Mouse (Mus musculus): ENCODE measurements around the gene Cubn. TPM values are rescaled to one million over a fixed set of nuclear protein-coding genes. Genes with fewer than 3 reads are reported as not detected.

Cubn gene
- total and polyA plus RNA-seq, 3 experiments, result 0.03 TPM; not detected in 2

DNA sequence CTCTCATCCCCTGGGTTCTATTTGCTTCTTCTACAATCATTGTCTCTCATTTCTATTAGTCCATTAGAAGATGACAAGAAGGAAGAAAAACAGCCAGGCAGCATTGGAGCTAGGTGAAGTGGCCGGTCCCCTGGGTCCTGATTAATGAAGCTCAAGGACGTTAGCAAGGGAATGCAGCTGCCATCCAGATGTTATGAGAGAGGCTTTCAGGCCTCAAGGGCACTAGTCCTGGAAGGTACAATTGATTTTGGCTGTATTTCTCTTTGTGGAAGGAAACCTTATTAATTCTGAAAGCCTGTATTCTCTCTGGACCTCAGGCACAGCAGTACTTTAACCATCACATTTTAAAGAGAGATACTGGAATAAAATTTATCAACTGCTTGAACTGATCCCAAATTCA is 41.1 kb downstream of the Cubn start:
- no peak overlapping the region for H3K9ac ChIP-seq (ENCODE audit: control insufficient read depth, low read depth, low read length, poor library complexity, severe bottlenecking)
- H3K79me2 ChIP-seq (ENCODE audit: control insufficient read depth, insufficient read depth, low read length, poor library complexity), result no peaks in the 10 kb centered on the region
- peaks cover 6 to 10% of the 10 kb centered on the region in 2 experiments for H3K27me3 ChIP-seq (ENCODE audit: control insufficient read depth in 1 of 2, insufficient read depth in 2 of 2, low read length in 2 of 2)
- no peaks in the 10 kb centered on the region for H3K9me3 ChIP-seq (replicated peaks; ENCODE audit: insufficient read depth, low read length)
- no peak overlapping the region for H3K27ac ChIP-seq (ENCODE audit: control insufficient read depth, low read depth, low read length)
- H3K36me3 ChIP-seq (ENCODE audit: control insufficient read depth in 1 of 2, insufficient read depth in 2 of 2, low read length in 2 of 2), result no peaks in the 10 kb centered on the region
- DNase-seq (ENCODE audit: low read depth, low spot score), result no peak
- H3K4me1 ChIP-seq (ENCODE audit: control insufficient read depth in 1 of 2, insufficient read depth in 2 of 2, low read length in 2 of 2), result no peaks in the 10 kb centered on the region
- TF ChIP-seq MEF2A (IDR thresholded peaks at IDR 0.05; ENCODE audit: extremely low read depth, insufficient replicate concordance, low read depth, low read length, poor library complexity, severe bottlenecking) (no peak), ZC3H11A (IDR thresholded peaks at IDR 0.05; ENCODE audit: low read depth, low read length) (no peak), MYC (IDR thresholded peaks at IDR 0.05; ENCODE audit: low read depth, low read length) (no peak), TBP (IDR thresholded peaks at IDR 0.05; ENCODE audit: low read depth, low read length) (no peak), SIN3A (IDR thresholded peaks at IDR 0.05; ENCODE audit: low read length) (no peak), ZNF384 (IDR thresholded peaks at IDR 0.05; ENCODE audit: low read depth, low read length) (no peak), GABPA (IDR thresholded peaks at IDR 0.05; ENCODE audit: low read depth, low read length) (no peak), NELFE (IDR thresholded peaks at IDR 0.05; ENCODE audit: low read depth, low read length) (no peak), HCFC1 (IDR thresholded peaks at IDR 0.05; ENCODE audit: low read depth, low read length) (no peak), POLR2A (IDR thresholded peaks at IDR 0.05; ENCODE audit: control insufficient read depth in 1 of 2, insufficient read depth in 1 of 2, low read depth in 1 of 2, low read length in 2 of 2, poor library complexity in 1 of 2) (no peak), MAZ (IDR thresholded peaks at IDR 0.05; ENCODE audit: low read depth, low read length) (no peak), USF1 (IDR thresholded peaks at IDR 0.05; ENCODE audit: low read depth, low read length) (no peak), ELF1 (IDR thresholded peaks at IDR 0.05; ENCODE audit: low read depth, low read length) (no peak), ETS1 (IDR thresholded peaks at IDR 0.05; ENCODE audit: low read depth, low read length) (no peak), E2F4 (IDR thresholded peaks at IDR 0.05; ENCODE audit: borderline replicate concordance, low read depth, low read length) (no peak), CTCF (IDR thresholded peaks at IDR 0.05 in 2 of 3, conservative IDR thresholded peaks at IDR 0.05 in 1 of 3; ENCODE audit: control insufficient read depth in 1 of 3, insufficient read depth in 1 of 3, low read depth in 2 of 3, low read length in 3 of 3, poor library complexity in 1 of 3, severe bottlenecking in 1 of 3) (no peak)
- no peak overlapping the region for H3K4me3 ChIP-seq (ENCODE audit: control insufficient read depth in 1 of 2, insufficient read depth in 1 of 2, low read depth in 2 of 2, low read length in 2 of 2)

DNA sequence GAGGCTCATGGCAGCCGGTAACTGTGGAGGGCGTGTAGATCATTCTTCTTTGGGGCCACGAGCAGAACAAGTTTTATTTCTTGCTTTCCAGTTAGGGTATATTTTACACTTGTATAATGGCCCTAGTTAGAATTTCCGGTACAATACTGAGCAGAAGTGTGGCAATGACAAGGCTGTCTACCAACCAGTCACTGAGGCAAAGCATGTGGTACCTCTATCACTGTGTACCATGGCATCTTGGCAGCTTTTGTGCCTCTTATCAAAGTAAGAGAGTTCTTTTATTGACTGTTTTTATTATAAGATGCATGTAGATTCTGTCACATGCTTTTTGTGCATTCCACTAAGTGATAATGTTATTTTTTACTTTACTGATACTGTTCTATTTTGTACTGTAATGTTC is 46.5 kb downstream of the Cubn start:
- TF ChIP-seq RAD21 (IDR thresholded peaks at IDR 0.05; ENCODE audit: low read depth, low read length) (no peak), ZMIZ1 (IDR thresholded peaks at IDR 0.05; ENCODE audit: low read depth, low read length) (no peak), HCFC1 (IDR thresholded peaks at IDR 0.05; ENCODE audit: low read depth, low read length) (no peak), GABPA (IDR thresholded peaks at IDR 0.05; ENCODE audit: low read depth, low read length) (no peak), SMC3 (IDR thresholded peaks at IDR 0.05; ENCODE audit: low read depth, low read length) (no peak), MXI1 (IDR thresholded peaks at IDR 0.05; ENCODE audit: low read depth, low read length) (no peak), TAL1 (IDR thresholded peaks at IDR 0.05; ENCODE audit: low read length) (no peak), RCOR1 (IDR thresholded peaks at IDR 0.05; ENCODE audit: low read depth, low read length) (no peak), NRF1 (IDR thresholded peaks at IDR 0.05; ENCODE audit: insufficient read depth, low read depth, low read length, poor library complexity, severe bottlenecking) (no peak), UBTF (IDR thresholded peaks at IDR 0.05; ENCODE audit: borderline replicate concordance, insufficient read depth, low read depth, low read length) (no peak)
- no peak for DNase-seq (ENCODE audit: low read depth, low spot score)
- peaks cover 6% of the 10 kb centered on the region in 2 experiments for H3K27me3 ChIP-seq (ENCODE audit: control insufficient read depth in 1 of 2, insufficient read depth in 2 of 2, low read length in 2 of 2)
- no peak overlapping the region for H3K4me3 ChIP-seq (ENCODE audit: control insufficient read depth in 1 of 2, insufficient read depth in 1 of 2, low read depth in 2 of 2, low read length in 2 of 2)
- H3K27ac ChIP-seq (ENCODE audit: control insufficient read depth, low read depth, low read length), result no peak overlapping the region
- H3K4me1 ChIP-seq (ENCODE audit: control insufficient read depth in 1 of 2, insufficient read depth in 2 of 2, low read length in 2 of 2), result no peaks in the 10 kb centered on the region
- H3K36me3 ChIP-seq (ENCODE audit: control insufficient read depth in 1 of 2, insufficient read depth in 2 of 2, low read length in 2 of 2), result no peaks in the 10 kb centered on the region
- H3K9me3 ChIP-seq (replicated peaks; ENCODE audit: insufficient read depth, low read length), result no peaks in the 10 kb centered on the region
- H3K9ac ChIP-seq (ENCODE audit: control insufficient read depth, low read depth, low read length, poor library complexity, severe bottlenecking), result no peak overlapping the region
- no peaks in the 10 kb centered on the region for H3K79me2 ChIP-seq (ENCODE audit: control insufficient read depth, insufficient read depth, low read length, poor library complexity)
